Mouse (Mus musculus) lung, embryonic 15.5 days (tissue): ENCODE data around the gene Clps. TPM values are rescaled to one million over a fixed set of nuclear protein-coding genes. Genes with fewer than 3 reads are reported as not detected.

ENCODE experiments used
- ATAC-seq: fragments of 200-750 bp; cut with Nextera tagmentation; 2 replicates; pipeline ENCODE4 v1.8.0; 2017; ENCODE audit warnings: moderate number of reproducible peaks, borderline replicate concordance; ENCODE audit not compliant: low FRiP score, low TSS enrichment; ENCODE audit errors: extremely low read depth
- H3K27ac ChIP-seq: fragments of 300-500 bp; sonication (generic); 2 replicates; pipeline ENCODE4 v1.5.1; 2015; ENCODE audit warnings: moderate library complexity, mild to moderate bottlenecking, inconsistent platforms
- H3K27me3 ChIP-seq: fragments of 300-500 bp; sonication (generic); 2 replicates; pipeline ENCODE4 v1.6.1; 2015; ENCODE audit warnings: inconsistent platforms
- H3K36me3 ChIP-seq: fragments of 300-500 bp; sonication (generic); 2 replicates; pipeline ENCODE4 v1.6.1; 2015; ENCODE audit warnings: inconsistent platforms
- H3K4me1 ChIP-seq: fragments of 300-500 bp; sonication (generic); 2 replicates; pipeline ENCODE4 v1.6.1; 2015; ENCODE audit warnings: inconsistent platforms
- H3K4me2 ChIP-seq: fragments of 300-500 bp; sonication (generic); 2 replicates; pipeline ENCODE4 v1.6.1; 2015; ENCODE audit warnings: inconsistent platforms, mild to moderate bottlenecking, moderate library complexity
- H3K4me3 ChIP-seq: fragments of 300-500 bp; sonication (generic); 2 replicates; pipeline ENCODE4 v1.5.1; 2015; ENCODE audit warnings: mild to moderate bottlenecking, inconsistent platforms
- H3K9ac ChIP-seq: fragments of 300-500 bp; sonication (generic); 2 replicates; pipeline ENCODE4 v1.6.1; 2015; ENCODE audit warnings: inconsistent platforms
- H3K9me3 ChIP-seq: fragments of 300-500 bp; sonication (generic); 2 replicates; pipeline ENCODE4 v1.6.1; 2016; ENCODE audit warnings: inconsistent platforms
- WGBS: fragments of 180-500 bp; shearing (Covaris S2); methylation state at CpG from one replicate; pipeline ENCODE4 v1.1.7; 2015; 5-methylcytosine and 5-hydroxymethylcytosine counted together
- polyA plus RNA-seq: library from polyadenylated mRNA; unstranded; fragments of >200 nt; fragmentation: Nextera tagmentation; extraction: Ambion mirVana; gene quantifications from 2 replicates; pipeline ENCODE4 v1.2.1, GENCODE M21; 2015

Clps gene
- polyA plus RNA-seq, 1 experiment from 2014 or later, result 0.34 TPM

DNA sequence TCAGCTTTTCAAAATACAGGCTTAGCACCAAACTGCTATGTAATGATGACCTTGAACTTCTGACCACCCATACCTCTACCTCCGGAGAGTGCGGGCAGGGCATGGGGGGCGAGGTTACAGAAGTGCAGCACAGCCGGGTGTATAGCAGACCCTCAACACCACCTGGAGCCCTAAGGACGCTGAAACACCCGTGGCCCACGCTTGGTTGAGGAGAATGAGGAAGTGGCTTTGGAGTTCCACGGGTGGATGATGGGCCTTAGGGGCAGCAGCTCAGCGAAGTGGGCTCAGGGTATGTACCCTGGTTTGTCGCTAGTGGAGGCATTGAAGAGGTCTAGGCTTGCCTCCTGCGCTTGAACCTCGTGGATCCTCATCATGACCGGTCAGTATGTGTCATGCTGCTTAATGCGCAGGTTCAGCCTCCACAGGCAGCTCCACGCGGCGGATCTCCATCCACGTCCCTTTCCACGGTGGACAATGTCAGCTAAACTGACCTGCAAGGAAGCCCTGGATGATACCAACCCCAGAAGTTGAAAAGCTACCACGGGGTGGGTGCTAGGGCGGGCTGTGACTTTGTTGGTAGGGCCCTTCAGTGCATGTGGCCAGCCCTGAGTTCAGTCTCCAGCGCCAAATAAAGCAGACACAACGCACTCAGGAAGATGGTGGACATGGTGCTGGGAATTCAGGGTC, 36.4 kb downstream of the Clps start:
- H3K27me3 ChIP-seq, result peaks cover 4% of the 10 kb centered on the region; the same call in 1 of the 2 replicates
- no peak overlapping the region for H3K27ac ChIP-seq
- no peaks in the 10 kb centered on the region for H3K9me3 ChIP-seq
- H3K4me2 ChIP-seq, result peak overlapping the region; percentile 95
- WGBS, result 82% methylated on average over 23 of the region's 23 CpGs
- peaks cover 27% of the 10 kb centered on the region for H3K4me1 ChIP-seq
- no peak for ATAC-seq
- H3K36me3 ChIP-seq, result no peaks in the 10 kb centered on the region
- H3K4me3 ChIP-seq, result peak overlapping the region; percentile 54
- no peak overlapping the region for H3K9ac ChIP-seq

- 10% methylated on average over 28 of the region's 28 CpGs for WGBS
- no peak; the same call in 1 of the 2 replicates for ATAC-seq
These were observed 37.1 kb downstream of the Clps start for GRCm38 (mm10) chr17:28523355-28524008.

DNA sequence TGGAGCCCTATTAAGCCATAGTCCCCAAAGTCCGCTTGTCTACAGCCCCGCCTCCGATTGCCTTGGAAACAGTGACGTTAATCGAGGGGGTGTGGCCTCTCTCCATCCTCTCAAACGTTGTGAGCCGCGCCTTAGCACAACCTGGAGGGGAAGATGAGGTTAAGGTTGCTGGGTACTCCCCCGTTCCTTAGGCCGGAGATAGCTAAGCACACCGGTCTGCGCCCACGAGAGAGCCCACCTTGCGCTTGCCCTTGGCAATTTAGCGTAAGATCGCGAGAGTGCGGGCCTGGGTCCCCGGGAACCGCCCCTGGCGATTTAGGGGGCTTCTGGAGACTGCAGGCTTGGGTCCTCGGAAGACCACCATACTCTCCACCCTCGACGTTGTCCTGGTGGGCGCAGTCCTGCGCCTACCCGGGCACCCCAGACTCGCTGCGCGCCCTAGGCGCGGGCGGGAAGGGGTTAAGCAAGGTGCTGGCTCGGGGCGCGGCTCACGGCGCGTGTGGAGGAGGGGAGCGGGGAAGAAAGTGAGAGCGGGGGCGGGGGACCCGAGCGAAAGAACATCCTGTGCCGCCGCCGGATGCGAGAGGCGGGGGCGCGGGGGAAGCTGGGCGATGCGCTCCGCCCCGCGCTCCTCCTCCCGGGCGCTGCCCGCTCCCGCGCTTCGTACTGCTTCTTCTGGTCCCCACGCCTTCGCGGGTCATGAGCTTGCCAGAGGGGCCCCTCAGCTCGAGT, 37.8 kb downstream of the Clps start:
- Histone ChIP-seq H3K9ac (peak overlapping the region; percentile 50), H3K9me3 (no peaks in the 10 kb centered on the region), H3K36me3 (no peaks in the 10 kb centered on the region), H3K4me1 (peaks cover 38% of the 10 kb centered on the region), H3K27me3 (peaks cover 4% of the 10 kb centered on the region; the same call in 1 of the 2 replicates), H3K4me2 (peak overlapping the region; percentile 95), H3K4me3 (peak overlapping the region; percentile 54), H3K27ac (peak overlapping the region; percentile 86)
- under 1% methylated on average over 64 of the region's 66 CpGs for WGBS
- peak; percentile 84 for ATAC-seq

More at GRCm38 (mm10) chr17:28523355-28524008, 37.1 kb downstream of the Clps start:
- H3K4me2 ChIP-seq, result peak overlapping the region; percentile 95
- peak overlapping the region; percentile 86 for H3K27ac ChIP-seq
- peaks cover 33% of the 10 kb centered on the region for H3K4me1 ChIP-seq
- peaks cover 4% of the 10 kb centered on the region; the same call in 1 of the 2 replicates for H3K27me3 ChIP-seq
- peak overlapping the region; percentile 50 for H3K9ac ChIP-seq
- H3K9me3 ChIP-seq, result no peaks in the 10 kb centered on the region
- H3K36me3 ChIP-seq, result no peaks in the 10 kb centered on the region
- peak overlapping the region; percentile 54 for H3K4me3 ChIP-seq

GRCm38 (mm10) chr17:28521920-28522319, 38.6 kb downstream of the Clps start:
- Histone ChIP-seq H3K4me2 (peak overlapping the region; percentile 95), H3K27me3 (peaks cover 4% of the 10 kb centered on the region; the same call in 1 of the 2 replicates), H3K4me3 (peak overlapping the region; percentile 54; the same call in 1 of the 2 replicates), H3K36me3 (no peaks in the 10 kb centered on the region), H3K9me3 (no peaks in the 10 kb centered on the region), H3K4me1 (peaks cover 39% of the 10 kb centered on the region), H3K27ac (0 out of 2 replicates have a peak overlapping the region, but pooled peaks have one; percentile 86), H3K9ac (no peak overlapping the region; the same call in 1 of the 2 replicates)
- WGBS, result 40% methylated on average over 6 of the region's 6 CpGs
- no peak for ATAC-seq

- Histone ChIP-seq H3K4me3 (no peak overlapping the region), H3K27me3 (peaks cover 4% of the 10 kb centered on the region; the same call in 1 of the 2 replicates), H3K4me2 (no peak overlapping the region), H3K4me1 (peaks cover 46% of the 10 kb centered on the region), H3K9me3 (no peaks in the 10 kb centered on the region), H3K9ac (no peak overlapping the region), H3K27ac (no peak overlapping the region), H3K36me3 (no peaks in the 10 kb centered on the region)
- no peak for ATAC-seq
- 53% methylated on average over 5 of the region's 5 CpGs for WGBS
These were observed 39.4 kb downstream of the Clps start for GRCm38 (mm10) chr17:28521071-28521726.

DNA sequence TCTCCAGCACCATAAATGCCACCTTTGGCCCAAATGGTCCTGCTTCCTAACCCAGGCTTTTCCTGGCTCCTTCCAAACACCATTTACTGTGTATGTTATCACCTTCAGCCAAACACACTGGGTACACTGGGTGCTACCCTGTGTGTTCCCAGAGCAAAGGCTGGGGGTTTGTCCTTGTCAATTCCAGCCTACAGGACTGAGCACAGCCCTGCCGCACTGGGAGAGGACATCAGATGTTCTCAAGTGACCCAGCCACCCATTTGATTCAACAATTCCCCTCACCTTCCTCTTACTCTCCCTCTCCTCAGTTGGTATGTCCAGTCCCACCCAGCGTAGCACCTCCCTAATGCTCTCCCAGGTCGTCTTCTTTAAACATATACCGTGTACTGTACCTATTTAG, 40.0 kb downstream of the Clps start:
- peaks cover 4% of the 10 kb centered on the region; the same call in 1 of the 2 replicates for H3K27me3 ChIP-seq
- no peak overlapping the region for H3K4me3 ChIP-seq
- H3K27ac ChIP-seq, result no peak overlapping the region
- WGBS, result 71% methylated on average over 4 of the region's 4 CpGs
- peaks cover 52% of the 10 kb centered on the region for H3K4me1 ChIP-seq
- H3K36me3 ChIP-seq, result no peaks in the 10 kb centered on the region
- H3K4me2 ChIP-seq, result no peak overlapping the region
- no peaks in the 10 kb centered on the region for H3K9me3 ChIP-seq
- no peak for ATAC-seq
- no peak overlapping the region for H3K9ac ChIP-seq

GRCm38 (mm10) chr17:28519827-28520226, 40.7 kb downstream of the Clps start:
- 87% methylated on average over 3 of the region's 3 CpGs for WGBS
- Histone ChIP-seq H3K36me3 (no peaks in the 10 kb centered on the region), H3K9ac (no peak overlapping the region), H3K4me1 (peaks cover 56% of the 10 kb centered on the region), H3K9me3 (no peaks in the 10 kb centered on the region), H3K4me2 (no peak overlapping the region), H3K27me3 (peaks cover 4% of the 10 kb centered on the region; the same call in 1 of the 2 replicates), H3K27ac (no peak overlapping the region), H3K4me3 (no peak overlapping the region)
- ATAC-seq, result no peak

DNA sequence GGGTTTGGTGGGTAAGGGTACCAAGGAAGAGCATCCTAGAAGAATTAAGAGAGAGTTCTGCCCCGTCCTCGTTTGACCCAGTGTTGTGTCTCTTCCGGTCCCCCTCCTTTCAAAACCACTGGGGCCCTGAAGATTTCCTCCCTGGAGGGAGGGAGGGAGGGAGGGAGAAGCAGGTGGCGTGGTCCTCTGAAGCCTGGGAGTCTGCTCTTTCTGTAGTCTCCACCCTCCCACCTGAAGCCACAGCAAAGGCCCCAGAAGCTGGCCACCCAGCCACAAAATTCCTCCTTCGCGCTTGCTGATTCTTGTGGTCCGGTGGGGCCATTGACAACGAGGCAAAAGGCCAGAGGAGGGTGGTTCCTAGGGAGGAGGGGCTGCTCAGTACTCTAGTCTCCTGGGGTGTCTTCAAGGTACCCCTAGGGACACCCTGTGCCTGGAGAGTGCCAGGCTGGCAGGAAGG, 41.9 kb downstream of the Clps start:
- H3K9ac ChIP-seq, result peak overlapping the region; percentile 55; the same call in 1 of the 2 replicates
- H3K9me3 ChIP-seq, result no peaks in the 10 kb centered on the region
- 23% methylated on average over 8 of the region's 8 CpGs for WGBS
- H3K27me3 ChIP-seq, result peaks cover 4% of the 10 kb centered on the region; the same call in 1 of the 2 replicates
- ATAC-seq, result no peak
- peaks cover 56% of the 10 kb centered on the region for H3K4me1 ChIP-seq
- peak overlapping the region; percentile 94 for H3K27ac ChIP-seq
- peak overlapping the region; percentile 45 for H3K4me3 ChIP-seq
- peak overlapping the region; percentile 86 for H3K4me2 ChIP-seq
- H3K36me3 ChIP-seq, result no peaks in the 10 kb centered on the region

- peak; percentile 85 for ATAC-seq
- Histone ChIP-seq H3K9ac (peak overlapping the region; percentile 55), H3K4me1 (peaks cover 52% of the 10 kb centered on the region), H3K36me3 (no peaks in the 10 kb centered on the region), H3K4me3 (peak overlapping the region; percentile 45), H3K27me3 (peaks cover 4% of the 10 kb centered on the region; the same call in 1 of the 2 replicates), H3K9me3 (no peaks in the 10 kb centered on the region), H3K27ac (peak overlapping the region; percentile 94), H3K4me2 (peak overlapping the region; percentile 86)
- WGBS, result under 1% methylated on average over 32 of the region's 46 CpGs
These were observed 42.5 kb downstream of the Clps start for GRCm38 (mm10) chr17:28517956-28518614.

- Histone ChIP-seq H3K4me3 (peak within 1 kb of the TSS; percentile 45), H3K9ac (peak within 1 kb of the TSS; percentile 55), H3K27me3 (peaks cover 4% of the 10 kb centered on the region; the same call in 1 of the 2 replicates), H3K9me3 (no peaks in the 10 kb centered on the region), H3K36me3 (no peaks in the 10 kb centered on the region), H3K27ac (peak within 1 kb of the TSS; percentile 94), H3K4me2 (peak within 1 kb of the TSS; percentile 86), H3K4me1 (peaks cover 57% of the 10 kb centered on the region)
- ATAC-seq, result peak; percentile 85
- 2% methylated on average over 16 of the region's 16 CpGs for WGBS
These were observed 43.1 kb downstream of the Clps start, which contains the start of gene Fkbp5 for GRCm38 (mm10) chr17:28517441-28517955. Gene Fkbp5 (minus strand): TSS chr17:28517527.
